Mouse (Mus musculus) ES-E14 (cell line): ENCODE measurements at regions not wholly inside any gene's neighbourhood (a gene's known extent, or its start where the extent isn't known, plus 50 kb on each side); places are given as distances from the start of the nearest gene placed in this dataset.

Experiments used
- CHD2 ChIP-seq: IDR thresholded peaks from 2 replicates; pipeline ENCODE4 v1.6.1; 2014; ENCODE audit warnings: mild to moderate bottlenecking, low read depth, low read length, inconsistent platforms
- HCFC1 ChIP-seq: IDR thresholded peaks from 2 replicates; pipeline ENCODE4 v1.6.1; 2012; ENCODE audit warnings: low read length, inconsistent platforms, borderline replicate concordance; ENCODE audit not compliant: insufficient read depth
- MAFK ChIP-seq: IDR thresholded peaks from 2 replicates; pipeline ENCODE4 v1.6.1; 2014; ENCODE audit warnings: mild to moderate bottlenecking, low read depth, low read length, inconsistent platforms; ENCODE audit not compliant: insufficient read depth
- ZC3H11A ChIP-seq: IDR thresholded peaks from 2 replicates; pipeline ENCODE4 v1.6.1; 2012; ENCODE audit warnings: low read depth, mild to moderate bottlenecking, inconsistent platforms, low read length, borderline replicate concordance
- ZNF384 ChIP-seq: IDR thresholded peaks from 2 replicates; pipeline ENCODE4 v1.6.1; 2012; ENCODE audit warnings: low read depth, low read length, inconsistent platforms

DNA sequence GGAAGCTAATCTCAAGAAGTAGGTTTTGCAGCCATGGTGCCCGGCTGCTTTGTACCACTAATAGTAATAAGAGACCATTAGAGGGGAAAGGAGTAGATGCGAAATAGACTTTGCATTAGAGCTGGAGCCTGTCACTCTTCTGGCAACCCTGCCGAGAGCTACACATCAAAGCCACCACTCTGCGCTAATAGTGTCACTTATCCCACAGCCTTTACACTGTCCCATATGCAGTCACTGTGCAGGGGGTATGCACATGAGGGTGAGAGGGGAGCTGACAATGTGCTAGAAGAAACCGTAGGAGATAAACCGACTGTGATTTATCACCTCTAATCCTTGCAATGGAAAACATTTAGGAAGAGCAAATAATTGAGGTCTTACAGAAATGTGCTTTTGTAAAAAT lies 522.2 kb downstream of the Cetn3 start:
- no peak for TF ChIP-seq HCFC1
- TF ChIP-seq ZC3H11A, result no peak
- TF ChIP-seq CHD2, result no peak
- TF ChIP-seq ZNF384, result no peak
- no peak for TF ChIP-seq MAFK
